Mouse (Mus musculus) neural tube, embryonic 13.5 days (tissue): ENCODE measurements around the gene Ubtd2. TPM values are rescaled to one million over a fixed set of nuclear protein-coding genes. Genes with fewer than 3 reads are reported as not detected.

Experiments
- ATAC-seq: fragments of 200-750 bp; cut with Nextera tagmentation; 2 replicates; pipeline ENCODE4 v1.8.0; 2017; ENCODE audit warnings: low read depth, mild to moderate bottlenecking, moderate TSS enrichment, moderate library complexity
- H3K27ac ChIP-seq: fragments of 300-500 bp; sonication (generic); replicated peaks from 2 replicates; pipeline ENCODE4 v1.5.1; 2015; ENCODE audit warnings: moderate library complexity, mild to moderate bottlenecking, inconsistent platforms
- H3K27me3 ChIP-seq: fragments of 300-500 bp; sonication (generic); 2 replicates; pipeline ENCODE4 v1.6.1; 2015; ENCODE audit warnings: mild to moderate bottlenecking, inconsistent platforms
- H3K36me3 ChIP-seq: fragments of 300-500 bp; sonication (generic); 2 replicates; pipeline ENCODE4 v1.6.1; 2015; ENCODE audit warnings: mild to moderate bottlenecking, inconsistent platforms
- H3K4me1 ChIP-seq: fragments of 300-500 bp; sonication (generic); replicated peaks from 2 replicates; pipeline ENCODE4 v1.6.1; 2015; ENCODE audit warnings: inconsistent platforms
- H3K4me2 ChIP-seq: fragments of 300-500 bp; sonication (generic); 2 replicates; pipeline ENCODE4 v1.6.1; 2015; ENCODE audit warnings: inconsistent platforms, mild to moderate bottlenecking, moderate library complexity
- H3K4me3 ChIP-seq: fragments of 300-500 bp; sonication (generic); 2 replicates; pipeline ENCODE4 v1.5.1; 2015; ENCODE audit warnings: mild to moderate bottlenecking, inconsistent platforms
- H3K9ac ChIP-seq: fragments of 300-500 bp; sonication (generic); 2 replicates; pipeline ENCODE4 v1.6.1; 2015; ENCODE audit warnings: moderate library complexity, mild to moderate bottlenecking, inconsistent platforms
- H3K9me3 ChIP-seq: fragments of 300-500 bp; sonication (generic); 2 replicates; pipeline ENCODE4 v1.6.1; 2016; ENCODE audit warnings: inconsistent platforms
- WGBS: fragments of 180-500 bp; shearing (Covaris S2); methylation state at CpG from one replicate; pipeline ENCODE4 v1.1.7; 2015; 5-methylcytosine and 5-hydroxymethylcytosine counted together
- polyA plus RNA-seq: library from polyadenylated mRNA; unstranded; fragments of >200 nt; fragmentation: Nextera tagmentation; extraction: Ambion mirVana; gene quantifications from 2 replicates; pipeline ENCODE4 v1.2.1, GENCODE M21; 2015

Ubtd2 gene
- 46.8 and 54.8 TPM in 2 replicates for polyA plus RNA-seq

GRCm38 (mm10) chr11:32454800-32455506, at the start of gene Ubtd2:
Gene Ubtd2, plus strand, starts transcription at chr11:32455370.
- peak; percentile 98 for ATAC-seq
- Histone ChIP-seq H3K27me3 (no peaks in the 10 kb centered on the region), H3K4me2 (peak within 1 kb of the TSS; percentile 76), H3K27ac (peak within 1 kb of the TSS; percentile 99), H3K9ac (peak within 1 kb of the TSS; percentile 92), H3K4me1 (peaks cover 29% of the 10 kb centered on the region), H3K9me3 (no peaks in the 10 kb centered on the region), H3K36me3 (no peaks in the 10 kb centered on the region), H3K4me3 (peak within 1 kb of the TSS; percentile 89)
- WGBS: under 1% methylated on average over 83 of the region's 86 CpGs

GRCm38 (mm10) chr11:32407863-32408262, 47.3 kb upstream of the Ubtd2 start:
- 83% methylated on average over 3 of the region's 3 CpGs for WGBS
- no peak overlapping the region for H3K4me3 ChIP-seq
- peaks cover 71% of the 10 kb centered on the region for H3K36me3 ChIP-seq
- no peak overlapping the region for H3K9ac ChIP-seq
- H3K27me3 ChIP-seq: no peaks in the 10 kb centered on the region
- H3K27ac ChIP-seq: no peak overlapping the region
- no peaks in the 10 kb centered on the region for H3K9me3 ChIP-seq
- no peak for ATAC-seq
- no peak overlapping the region for H3K4me2 ChIP-seq
- H3K4me1 ChIP-seq: peaks cover 23% of the 10 kb centered on the region

GRCm38 (mm10) chr11:32409052-32409451, 46.1 kb upstream of the Ubtd2 start:
- H3K9me3 ChIP-seq: no peaks in the 10 kb centered on the region
- H3K36me3 ChIP-seq: peaks cover 75% of the 10 kb centered on the region
- ATAC-seq: no peak
- no peak overlapping the region for H3K27ac ChIP-seq
- peaks cover 23% of the 10 kb centered on the region for H3K4me1 ChIP-seq
- no peak overlapping the region for H3K9ac ChIP-seq
- no peaks in the 10 kb centered on the region for H3K27me3 ChIP-seq
- no peak overlapping the region for H3K4me3 ChIP-seq
- no peak overlapping the region for H3K4me2 ChIP-seq

GRCm38 (mm10) chr11:32409823-32410562, 45.2 kb upstream of the Ubtd2 start:
- WGBS: 85% methylated on average over 11 of the region's 11 CpGs
- H3K36me3 ChIP-seq: peaks cover 77% of the 10 kb centered on the region
- 0 out of 2 replicates have a peak overlapping the region, but pooled peaks have one; percentile 8 for H3K9ac ChIP-seq
- H3K27ac ChIP-seq: peak overlapping the region; percentile 64
- ATAC-seq: no peak
- H3K4me1 ChIP-seq: peaks cover 18% of the 10 kb centered on the region
- H3K27me3 ChIP-seq: no peaks in the 10 kb centered on the region
- no peak overlapping the region for H3K4me3 ChIP-seq
- no peaks in the 10 kb centered on the region for H3K9me3 ChIP-seq
- H3K4me2 ChIP-seq: no peak overlapping the region

GRCm38 (mm10) chr11:32420001-32420400, 35.2 kb upstream of the Ubtd2 start:
- no peaks in the 10 kb centered on the region for H3K27me3 ChIP-seq
- H3K36me3 ChIP-seq: peaks cover 95% of the 10 kb centered on the region
- no peaks in the 10 kb centered on the region for H3K9me3 ChIP-seq
- no peak overlapping the region for H3K4me3 ChIP-seq
- H3K27ac ChIP-seq: no peak overlapping the region
- ATAC-seq: no peak
- no peaks in the 10 kb centered on the region for H3K4me1 ChIP-seq
- H3K4me2 ChIP-seq: no peak overlapping the region
- H3K9ac ChIP-seq: no peak overlapping the region
- 85% methylated on average over 5 of the region's 5 CpGs for WGBS

GRCm38 (mm10) chr11:32423311-32423710, 31.9 kb upstream of the Ubtd2 start:
- peaks cover 75% of the 10 kb centered on the region for H3K36me3 ChIP-seq
- H3K4me2 ChIP-seq: no peak overlapping the region
- H3K9me3 ChIP-seq: no peaks in the 10 kb centered on the region
- H3K4me3 ChIP-seq: no peak overlapping the region
- H3K27me3 ChIP-seq: no peaks in the 10 kb centered on the region
- H3K9ac ChIP-seq: no peak overlapping the region
- H3K27ac ChIP-seq: no peak overlapping the region
- WGBS: 74% methylated on average over 12 of the region's 12 CpGs
- peaks cover 5% of the 10 kb centered on the region; the same call in 1 of the 2 replicates for H3K4me1 ChIP-seq
- no peak for ATAC-seq

- Histone ChIP-seq H3K4me1 (peaks cover 5% of the 10 kb centered on the region; the same call in 1 of the 2 replicates), H3K27me3 (no peaks in the 10 kb centered on the region), H3K27ac (no peak overlapping the region), H3K4me2 (no peak overlapping the region), H3K4me3 (no peak overlapping the region), H3K36me3 (peaks cover 66% of the 10 kb centered on the region), H3K9ac (no peak overlapping the region), H3K9me3 (no peaks in the 10 kb centered on the region)
- 87% methylated on average over 4 of the region's 4 CpGs for WGBS
- no peak for ATAC-seq
These were observed 30.6 kb upstream of the Ubtd2 start for GRCm38 (mm10) chr11:32424600-32424999.

- Histone ChIP-seq H3K9ac (no peak overlapping the region), H3K36me3 (peaks cover 60% of the 10 kb centered on the region), H3K4me3 (no peak overlapping the region), H3K9me3 (no peaks in the 10 kb centered on the region), H3K27me3 (no peaks in the 10 kb centered on the region), H3K4me1 (peaks cover 5% of the 10 kb centered on the region; the same call in 1 of the 2 replicates), H3K4me2 (no peak overlapping the region), H3K27ac (no peak overlapping the region)
- no peak for ATAC-seq
- 83% methylated on average over 10 of the region's 10 CpGs for WGBS
These were observed 30.0 kb upstream of the Ubtd2 start for GRCm38 (mm10) chr11:32425043-32425658.

- peak overlapping the region; percentile 52; the same call in 1 of the 2 replicates for H3K27ac ChIP-seq
- H3K27me3 ChIP-seq: no peaks in the 10 kb centered on the region
- no peak for ATAC-seq
- no peak overlapping the region for H3K9ac ChIP-seq
- 60% methylated on average over 7 of the region's 7 CpGs for WGBS
- H3K4me2 ChIP-seq: no peak overlapping the region
- H3K9me3 ChIP-seq: no peaks in the 10 kb centered on the region
- H3K4me3 ChIP-seq: no peak overlapping the region
- peaks cover 5% of the 10 kb centered on the region; the same call in 1 of the 2 replicates for H3K4me1 ChIP-seq
- peaks cover 37% of the 10 kb centered on the region for H3K36me3 ChIP-seq
These were observed 27.6 kb upstream of the Ubtd2 start for GRCm38 (mm10) chr11:32427537-32427936.

GRCm38 (mm10) chr11:32435410-32436060, 19.6 kb upstream of the Ubtd2 start:
- Histone ChIP-seq H3K27ac (no peak overlapping the region), H3K36me3 (no peaks in the 10 kb centered on the region), H3K9ac (no peak overlapping the region), H3K4me3 (no peak overlapping the region), H3K4me1 (peaks cover 7% of the 10 kb centered on the region; the same call in 1 of the 2 replicates), H3K9me3 (no peaks in the 10 kb centered on the region), H3K4me2 (no peak overlapping the region), H3K27me3 (no peaks in the 10 kb centered on the region)
- ATAC-seq: no peak; the same call in 1 of the 2 replicates
- WGBS: 67% methylated on average over 6 of the region's 6 CpGs

GRCm38 (mm10) chr11:32442576-32442975, 12.6 kb upstream of the Ubtd2 start:
- no peaks in the 10 kb centered on the region for H3K9me3 ChIP-seq
- H3K4me3 ChIP-seq: no peak overlapping the region
- no peak overlapping the region for H3K4me2 ChIP-seq
- no peak overlapping the region for H3K9ac ChIP-seq
- 79% methylated on average over 3 of the region's 3 CpGs for WGBS
- no peak overlapping the region for H3K27ac ChIP-seq
- no peaks in the 10 kb centered on the region for H3K4me1 ChIP-seq
- H3K27me3 ChIP-seq: no peaks in the 10 kb centered on the region
- no peak for ATAC-seq
- no peaks in the 10 kb centered on the region for H3K36me3 ChIP-seq

GRCm38 (mm10) chr11:32444266-32444665, 10.9 kb upstream of the Ubtd2 start:
- no peak overlapping the region for H3K27ac ChIP-seq
- no peaks in the 10 kb centered on the region for H3K27me3 ChIP-seq
- ATAC-seq: no peak
- WGBS: 19% methylated on average over 1 of the region's 1 CpGs
- no peaks in the 10 kb centered on the region for H3K9me3 ChIP-seq
- no peaks in the 10 kb centered on the region for H3K36me3 ChIP-seq
- H3K4me1 ChIP-seq: no peaks in the 10 kb centered on the region
- H3K9ac ChIP-seq: no peak overlapping the region
- H3K4me3 ChIP-seq: no peak overlapping the region
- no peak overlapping the region for H3K4me2 ChIP-seq
